Mouse (Mus musculus) ES-E14 (cell line): ENCODE measurements around the gene Tor2a. TPM values are rescaled to one million over a fixed set of nuclear protein-coding genes. Genes with fewer than 3 reads are reported as not detected.

Experiments
- DNase-seq: peaks from one replicate; pipeline ENCODE4 v3.0.0-alpha.2; 2013; ENCODE audit warnings: low read depth, low spot score
- H3K27ac ChIP-seq: 2 replicates; pipeline ENCODE4 v1.5.1; 2012; ENCODE audit warnings: low read depth, mild to moderate bottlenecking, low read length, moderate library complexity, mixed read lengths; ENCODE audit not compliant: poor library complexity, insufficient read depth, severe bottlenecking
- H3K36me3 ChIP-seq: 2 replicates; pipeline ENCODE4 v1.6.1; 2012; ENCODE audit warnings: mild to moderate bottlenecking, low read length, moderate library complexity, mixed read lengths; ENCODE audit not compliant: control insufficient read depth, poor library complexity, insufficient read depth, severe bottlenecking
- H3K4me1 ChIP-seq, 2 experiments: fragments of 150-350 bp in 1 of 2; sonication (generic) in 1 of 2; 2 replicates each; pipeline ENCODE4 v1.6.1; 2012; ENCODE audit warnings: low read length in 2 of 2, mild to moderate bottlenecking in 1 of 2, mixed read lengths in 1 of 2; ENCODE audit not compliant: control insufficient read depth in 2 of 2, insufficient read depth in 2 of 2, poor library complexity in 1 of 2
- H3K4me3 ChIP-seq, 2 experiments: fragments of 150-350 bp in 1 of 2; sonication (generic) in 1 of 2; 2 replicates each; pipeline ENCODE4 v1.5.1; 2012; ENCODE audit warnings: low read length in 2 of 2, low read depth in 1 of 2, mild to moderate bottlenecking in 1 of 2, mixed read lengths in 1 of 2; ENCODE audit not compliant: insufficient read depth in 1 of 2, poor library complexity in 1 of 2, severe bottlenecking in 1 of 2
- H3K9ac ChIP-seq: 2 replicates; pipeline ENCODE4 v1.6.1; 2012; ENCODE audit warnings: low read depth, mild to moderate bottlenecking, low read length, mixed read lengths; ENCODE audit not compliant: poor library complexity, insufficient read depth, severe bottlenecking
- H3K9me3 ChIP-seq: fragments of 150-350 bp; sonication (generic); 2 replicates; pipeline ENCODE4 v1.6.1; 2012; ENCODE audit warnings: low read depth, mild to moderate bottlenecking, low read length; ENCODE audit not compliant: control insufficient read depth, insufficient read depth
- CHD2 ChIP-seq: IDR thresholded peaks from 2 replicates; pipeline ENCODE4 v1.6.1; 2014; ENCODE audit warnings: mild to moderate bottlenecking, low read depth, low read length, inconsistent platforms
- HCFC1 ChIP-seq: IDR thresholded peaks from 2 replicates; pipeline ENCODE4 v1.6.1; 2012; ENCODE audit warnings: low read length, inconsistent platforms, borderline replicate concordance; ENCODE audit not compliant: insufficient read depth
- MAFK ChIP-seq: IDR thresholded peaks from 2 replicates; pipeline ENCODE4 v1.6.1; 2014; ENCODE audit warnings: mild to moderate bottlenecking, low read depth, low read length, inconsistent platforms; ENCODE audit not compliant: insufficient read depth
- ZC3H11A ChIP-seq: IDR thresholded peaks from 2 replicates; pipeline ENCODE4 v1.6.1; 2012; ENCODE audit warnings: low read depth, mild to moderate bottlenecking, inconsistent platforms, low read length, borderline replicate concordance
- ZNF384 ChIP-seq: IDR thresholded peaks from 2 replicates; pipeline ENCODE4 v1.6.1; 2012; ENCODE audit warnings: low read depth, low read length, inconsistent platforms
- in situ Hi-C, 2 experiments: fragments of 600-800 bp; cut with MboI; formaldehyde crosslinking; loops; one replicate each; pipeline ENCODE4 v1.15.1; 2025; ENCODE audit warnings: low sequenced_read_pairs in 2 of 2, inconsistent platforms in 1 of 2; ENCODE audit not compliant: unreplicated experiment in 2 of 2
- total RNA-seq: library from RNA; depleted of rRNA; stranded (reverse); fragments of 300-350 nt; gene quantifications from 2 replicates; pipeline ENCODE4 v1.2.3, GENCODE M21; 2012

The Tor2a gene
- total RNA-seq, 1 experiment = 75.9 TPM

DNA sequence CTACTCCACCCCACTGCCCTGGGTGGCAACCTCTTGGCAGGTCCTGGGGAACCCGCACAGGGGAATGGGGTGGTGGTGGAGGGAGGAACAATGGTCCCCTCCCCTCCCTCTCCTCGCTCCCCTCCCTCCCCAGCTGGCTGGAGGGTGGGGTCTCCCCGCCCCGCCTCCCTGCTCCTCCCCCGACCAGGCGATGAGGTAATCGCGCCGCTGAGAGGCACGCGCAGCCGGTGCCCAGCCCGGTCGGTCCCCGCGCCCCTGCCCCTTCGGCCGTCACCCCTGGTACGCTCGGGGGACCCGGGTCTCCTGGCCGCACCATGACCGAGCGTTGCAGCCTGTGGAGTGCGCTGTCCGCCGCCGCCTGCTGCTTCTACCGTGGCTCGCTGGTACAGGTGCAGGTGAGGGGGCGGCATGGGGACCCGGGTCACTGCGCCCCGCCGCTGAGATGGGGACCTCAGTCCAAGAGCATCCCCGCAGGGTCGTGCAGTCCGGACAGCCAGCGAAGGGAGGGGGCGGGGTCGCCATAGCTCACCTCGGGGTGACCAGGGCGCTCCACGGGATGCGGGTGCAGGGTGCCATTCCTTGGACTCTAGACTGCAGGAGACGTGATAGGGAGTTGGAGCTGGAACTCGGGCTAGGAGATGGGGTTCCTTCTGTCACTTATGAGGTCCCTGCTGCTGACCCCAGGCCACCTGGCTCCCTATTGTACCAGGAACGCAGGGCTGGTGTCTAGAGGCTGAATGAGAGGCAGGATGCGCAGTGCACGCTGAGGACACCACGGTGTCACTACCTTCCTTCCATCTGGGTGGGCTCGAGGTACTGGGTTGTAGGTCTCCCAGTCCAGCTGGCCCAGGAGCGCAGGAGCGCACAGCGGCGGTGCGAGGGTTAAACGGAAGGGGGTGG lies 15.5 kb upstream of the Tor2a start:
- Histone ChIP-seq H3K36me3 (no peaks in the 10 kb centered on the region; the same call in 1 of the 2 replicates), H3K9ac (peak overlapping the region; percentile 55; the same call in 1 of the 2 replicates), H3K9me3 (no peaks in the 10 kb centered on the region), H3K4me1 (peaks cover 0 to 2% of the 10 kb centered on the region in 2 experiments; a peak in 1 of 4 replicates), H3K27ac (no peak overlapping the region), H3K4me3 (peak overlapping the region; percentile 65 to 76)
- no peak for DNase-seq
- TF ChIP-seq ZNF384 = no peak
- no peak for TF ChIP-seq MAFK
- TF ChIP-seq ZC3H11A = no peak
- TF ChIP-seq CHD2 = no peak
- no peak for TF ChIP-seq HCFC1
- in situ Hi-C loops = no loop called here

DNA sequence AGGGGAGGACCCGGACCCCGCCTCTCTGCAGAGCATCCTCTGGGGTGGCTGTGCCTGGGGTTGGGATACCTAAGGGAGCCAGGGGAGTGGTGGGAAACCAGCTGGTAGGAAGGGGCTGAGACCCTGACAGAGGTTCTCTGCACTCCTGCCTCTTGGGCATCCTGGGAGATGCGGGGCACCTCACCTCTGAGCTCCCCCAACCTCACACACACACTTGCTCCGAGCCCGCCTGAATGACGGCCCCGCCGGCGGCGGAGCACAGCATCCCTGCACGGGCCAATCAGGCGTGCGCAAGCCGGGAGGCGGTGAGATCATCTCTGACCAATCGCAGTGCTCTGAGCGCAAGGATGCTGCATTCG lies 14.9 kb upstream of the Tor2a start:
- Histone ChIP-seq H3K9me3 (no peaks in the 10 kb centered on the region), H3K36me3 (no peaks in the 10 kb centered on the region; the same call in 1 of the 2 replicates), H3K9ac (no peak overlapping the region), H3K4me3 (peak overlapping the region; percentile 65 to 76), H3K27ac (no peak overlapping the region), H3K4me1 (peaks cover 0 to 2% of the 10 kb centered on the region in 2 experiments; a peak in 1 of 4 replicates)
- DNase-seq = no peak
- in situ Hi-C loops = no loop called here
- no peak for TF ChIP-seq MAFK
- TF ChIP-seq ZC3H11A = no peak
- no peak for TF ChIP-seq CHD2
- no peak for TF ChIP-seq HCFC1
- TF ChIP-seq ZNF384 = no peak

DNA sequence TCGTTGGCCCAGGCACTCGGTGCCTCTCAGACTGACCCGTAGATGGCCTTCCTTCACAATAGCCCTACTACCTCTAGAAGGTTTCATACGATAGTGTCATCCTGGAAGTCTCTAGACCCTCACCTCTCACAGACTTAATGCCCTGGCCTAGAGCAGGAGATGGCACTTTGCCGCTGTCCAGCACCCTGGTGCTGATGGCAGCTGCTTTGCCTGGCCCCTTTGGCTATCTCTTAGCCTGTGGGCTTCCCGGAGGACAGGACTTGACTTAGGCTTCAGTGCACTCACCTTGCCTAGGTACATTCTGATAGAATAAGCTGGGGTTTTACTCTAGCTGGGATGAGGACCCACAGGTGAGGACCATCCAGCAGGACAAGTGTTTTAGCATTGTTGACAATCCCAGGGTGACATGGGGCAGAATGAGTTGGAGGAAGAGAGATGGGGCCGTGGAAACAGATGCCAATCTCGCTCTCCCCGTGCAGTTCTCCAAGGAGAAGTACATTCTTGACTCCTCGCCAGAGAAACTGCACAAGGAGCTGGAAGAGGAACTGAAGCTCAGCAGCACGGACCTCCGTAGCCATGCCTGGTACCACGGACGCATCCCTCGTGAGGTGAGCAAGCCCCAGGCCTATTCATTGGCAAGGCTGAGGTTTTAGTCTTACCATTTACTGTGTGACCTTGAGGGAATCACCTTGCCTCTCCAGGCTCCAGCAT lies 12.6 kb upstream of the Tor2a start:
- Histone ChIP-seq H3K36me3 (no peaks in the 10 kb centered on the region; the same call in 1 of the 2 replicates), H3K9me3 (no peaks in the 10 kb centered on the region), H3K4me1 (peaks cover 0 to 2% of the 10 kb centered on the region in 2 experiments; a peak in 1 of 4 replicates), H3K9ac (no peak overlapping the region), H3K4me3 (no peak overlapping the region), H3K27ac (no peak overlapping the region)
- DNase-seq = no peak
- TF ChIP-seq MAFK (no peak), ZNF384 (no peak), HCFC1 (no peak), ZC3H11A (no peak), CHD2 (no peak)
- in situ Hi-C loops = no loop called here

DNA sequence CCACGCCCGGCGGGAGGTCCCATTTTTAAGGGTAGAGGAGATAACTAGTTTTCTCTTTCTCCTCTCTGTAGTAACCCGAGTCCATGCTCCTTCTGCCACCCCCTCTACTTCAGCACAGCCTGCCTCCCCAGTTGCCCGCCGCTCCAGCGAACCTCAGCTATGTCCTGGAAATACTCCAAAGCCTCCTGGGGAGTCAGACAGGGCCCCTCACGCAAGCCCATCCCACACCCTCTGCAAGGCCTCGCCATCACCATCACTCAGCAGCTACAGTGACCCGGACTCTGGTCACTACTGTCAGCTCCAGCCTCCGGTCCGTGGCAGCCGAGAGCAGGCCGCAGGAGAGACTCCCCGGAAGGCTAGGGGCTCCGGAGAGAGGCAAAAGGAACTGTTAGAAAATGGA lies 8.0 kb upstream of the Tor2a start:
- Histone ChIP-seq H3K4me3 (no peak overlapping the region), H3K9ac (no peak overlapping the region), H3K27ac (no peak overlapping the region), H3K4me1 (peaks cover 2 to 3% of the 10 kb centered on the region in 2 experiments; a peak in 2 of 4 replicates), H3K36me3 (no peaks in the 10 kb centered on the region; the same call in 1 of the 2 replicates), H3K9me3 (no peaks in the 10 kb centered on the region)
- DNase-seq = no peak
- TF ChIP-seq ZNF384 (no peak), HCFC1 (no peak), CHD2 (no peak), MAFK (no peak), ZC3H11A (no peak)
- in situ Hi-C loops = no loop called here
